Mouse (Mus musculus): ENCODE measurements around the gene Prl3c1. TPM values are rescaled to one million over a fixed set of nuclear protein-coding genes. Genes with fewer than 3 reads are reported as not detected.
"Not testable (repeated sequence)": the region's sequence is repeated elsewhere in the genome, so short reads cannot be mapped to it uniquely, and the experiment has no call there.

Gene Prl3c1
- not detected for polyA plus RNA-seq (2012; fragmentation: generic; extraction: Trizol)

DNA sequence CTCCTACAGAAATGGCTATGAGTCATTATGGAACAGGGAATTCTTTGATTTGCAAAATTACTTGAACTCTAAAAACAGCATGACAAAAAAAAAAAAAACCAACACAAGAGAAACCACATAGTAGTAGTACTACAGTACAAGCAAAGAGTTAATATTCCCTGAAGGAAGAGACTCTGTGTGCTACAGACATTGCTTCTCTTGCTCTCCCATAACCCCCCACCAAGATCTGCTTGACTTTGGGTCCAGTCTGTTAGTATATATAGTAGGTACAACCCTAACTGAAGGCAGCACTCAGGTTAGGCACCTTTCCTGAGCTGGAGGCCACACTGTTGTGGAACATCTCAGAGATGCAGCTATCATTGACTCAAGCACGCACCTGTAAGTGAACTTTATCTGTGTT lies at the start of gene Prl3c1:
TSS of gene Prl3c1 (plus strand) at position 301 of the 400 bp plus-strand sequence.
- Histone ChIP-seq H3K4me3 (no peak within 1 kb of the TSS), H3ac (ENCODE audit: control insufficient read depth, insufficient read length) (no peak within 1 kb of the TSS), H3K4me2 (ENCODE audit: low read depth) (no peak within 1 kb of the TSS), H3K79me2 (ENCODE audit: control insufficient read depth, insufficient read depth) (no peaks in the 10 kb centered on the region), H3K36me3 (ENCODE audit: control insufficient read depth, insufficient read depth) (no peaks in the 10 kb centered on the region), H3K27me3 (ENCODE audit: control insufficient read depth, insufficient read depth, insufficient read length) (no peaks in the 10 kb centered on the region)
- TF ChIP-seq MAX (IDR thresholded peaks at IDR 0.05; ENCODE audit: low read depth), result no peak
- no peak for TF ChIP-seq TCF12 (IDR thresholded peaks at IDR 0.05; ENCODE audit: insufficient read depth, poor library complexity, severe bottlenecking)
- TF ChIP-seq E2F4 (IDR thresholded peaks at IDR 0.05; ENCODE audit: insufficient read depth), result no peak

DNA sequence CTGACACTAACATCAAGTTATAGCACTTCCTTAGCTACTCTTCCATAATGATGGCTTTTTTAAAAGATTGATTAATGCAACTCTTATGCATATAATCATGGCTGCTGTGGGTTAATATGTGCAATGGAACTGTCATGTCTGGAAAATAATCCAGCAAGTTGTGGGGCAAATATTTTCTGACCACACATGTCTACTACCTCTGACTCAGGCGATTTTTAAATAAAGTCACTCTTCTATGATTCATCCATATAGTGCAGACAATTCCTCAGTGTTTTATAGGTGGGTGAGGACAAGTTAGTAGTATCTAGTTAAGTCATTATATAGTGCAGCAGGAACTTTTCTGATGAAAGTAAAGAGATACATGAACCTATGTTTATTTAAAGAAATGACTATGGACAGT lies 48.2 kb upstream of the Prl3c1 start:
- Histone ChIP-seq H3K79me2 (ENCODE audit: control insufficient read depth, insufficient read depth) (no peaks in the 10 kb centered on the region), H3K4me3 (no peak overlapping the region), H3K36me3 (ENCODE audit: control insufficient read depth, insufficient read depth) (no peaks in the 10 kb centered on the region), H3ac (ENCODE audit: control insufficient read depth, insufficient read length) (no peak overlapping the region), H3K27me3 (ENCODE audit: control insufficient read depth, insufficient read depth, insufficient read length) (no peaks in the 10 kb centered on the region), H3K4me2 (ENCODE audit: low read depth) (no peak overlapping the region)
- TF ChIP-seq REST (IDR thresholded peaks at IDR 0.05; ENCODE audit: insufficient read depth, insufficient read length) (no peak), POLR2AphosphoS2 (IDR thresholded peaks at IDR 0.05; ENCODE audit: insufficient read length, low read depth) (no peak), TCF3 (IDR thresholded peaks at IDR 0.05; ENCODE audit: insufficient read length, low read depth) (no peak), TCF12 (IDR thresholded peaks at IDR 0.05; ENCODE audit: insufficient read depth, poor library complexity, severe bottlenecking) (no peak), SRF (IDR thresholded peaks at IDR 0.05; ENCODE audit: control insufficient read depth, insufficient read length, low read depth) (no peak), USF1 (IDR thresholded peaks at IDR 0.05; ENCODE audit: low read depth) (no peak), CEBPB (IDR thresholded peaks at IDR 0.05; ENCODE audit: insufficient read depth, poor library complexity, severe bottlenecking) (no peak)

DNA sequence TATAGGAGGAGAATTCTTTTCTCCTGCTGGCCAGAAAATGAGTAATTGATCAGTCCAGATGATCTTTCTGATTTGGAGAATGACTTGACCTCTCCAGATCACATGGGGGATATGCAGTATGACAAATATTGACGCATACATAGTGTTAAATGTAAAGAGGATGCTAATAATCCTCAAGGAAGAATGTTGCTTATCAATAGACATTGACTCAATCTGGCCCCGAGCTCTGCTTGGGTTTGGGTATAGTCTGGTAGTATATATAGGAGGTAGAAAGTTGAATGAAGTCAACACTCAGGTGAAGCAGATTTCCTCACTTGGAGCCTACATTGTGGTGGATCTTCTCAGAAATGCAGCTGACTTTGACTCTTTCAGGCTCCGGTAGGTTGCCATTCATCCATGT lies 40.0 kb upstream of the Prl3c1 start, which contains the start of gene Prl3d3:
TSS of gene Prl3d3 (plus strand) at position 301 of the 400 bp plus-strand sequence.
- H3K27me3 ChIP-seq (ENCODE audit: control insufficient read depth, insufficient read depth, insufficient read length); H3K36me3 ChIP-seq (ENCODE audit: control insufficient read depth, insufficient read depth); H3K4me3 ChIP-seq; H3ac ChIP-seq (ENCODE audit: control insufficient read depth, insufficient read length); H3K4me2 ChIP-seq (ENCODE audit: low read depth); H3K79me2 ChIP-seq (ENCODE audit: control insufficient read depth, insufficient read depth): not testable (repeated sequence)

DNA sequence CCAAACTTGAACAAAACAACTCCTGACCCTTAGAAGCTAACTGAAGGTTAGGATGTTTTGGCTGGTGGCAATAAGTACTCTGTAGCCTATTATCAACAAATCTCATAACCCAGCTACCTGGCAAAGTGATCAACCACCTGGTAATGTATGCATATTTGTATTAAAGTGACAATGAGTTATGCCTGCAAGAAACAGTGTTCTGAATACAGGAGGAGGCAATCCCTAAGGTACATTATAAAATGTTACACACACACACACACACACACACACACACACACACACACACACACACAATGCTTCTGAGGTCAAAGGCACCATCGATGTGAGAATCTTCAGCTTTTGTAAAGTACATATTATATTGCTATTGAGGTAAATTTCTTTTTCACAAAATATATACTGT lies 45.1 kb downstream of the Prl3c1 start, which contains the start of gene Prl3b1:
TSS of gene Prl3b1 (plus strand) at position 301 of the 400 bp plus-strand sequence.
- Histone ChIP-seq H3ac (ENCODE audit: control insufficient read depth, insufficient read length) (no peak within 1 kb of the TSS), H3K79me2 (ENCODE audit: control insufficient read depth, insufficient read depth) (no peaks in the 10 kb centered on the region), H3K27me3 (ENCODE audit: control insufficient read depth, insufficient read depth, insufficient read length) (no peaks in the 10 kb centered on the region), H3K4me2 (ENCODE audit: low read depth) (no peak within 1 kb of the TSS), H3K4me3 (no peak within 1 kb of the TSS), H3K36me3 (ENCODE audit: control insufficient read depth, insufficient read depth) (no peaks in the 10 kb centered on the region)
- TF ChIP-seq MAX (IDR thresholded peaks at IDR 0.05; ENCODE audit: low read depth) (no peak), TCF3 (IDR thresholded peaks at IDR 0.05; ENCODE audit: insufficient read length, low read depth) (no peak), POLR2A (IDR thresholded peaks at IDR 0.05; ENCODE audit: insufficient read length, low read depth) (no peak), USF1 (IDR thresholded peaks at IDR 0.05; ENCODE audit: low read depth) (no peak), SRF (IDR thresholded peaks at IDR 0.05; ENCODE audit: control insufficient read depth, insufficient read length, low read depth) (no peak), REST (IDR thresholded peaks at IDR 0.05; ENCODE audit: insufficient read depth, insufficient read length) (no peak), MYOD1 (IDR thresholded peaks at IDR 0.05; ENCODE audit: control insufficient read depth in 1 of 3, insufficient read length in 2 of 3, low read depth in 2 of 3) (no peak), POLR2AphosphoS2 (IDR thresholded peaks at IDR 0.05; ENCODE audit: insufficient read length, low read depth) (no peak), E2F4 (IDR thresholded peaks at IDR 0.05; ENCODE audit: insufficient read depth) (no peak), TCF12 (IDR thresholded peaks at IDR 0.05; ENCODE audit: insufficient read depth, poor library complexity, severe bottlenecking) (no peak), CEBPB (IDR thresholded peaks at IDR 0.05; ENCODE audit: insufficient read depth, poor library complexity, severe bottlenecking) (no peak), MYOG (IDR thresholded peaks at IDR 0.05; ENCODE audit: control insufficient read depth in 1 of 3, insufficient read depth in 1 of 3, insufficient read length in 2 of 3, low read depth in 2 of 3) (no peak)

Other genes with a start within 250 kb of the Prl3c1 start
- gene Prl, start 139.1 kb upstream of the Prl3c1 start, polyA plus RNA-seq (2012; fragmentation: generic; extraction: Trizol), result not detected
- not detected for gene Prl3d1, start 102.5 kb upstream of the Prl3c1 start, polyA plus RNA-seq (2012; fragmentation: generic; extraction: Trizol)
- gene Prl3d2, start 75.0 kb upstream of the Prl3c1 start, polyA plus RNA-seq (2012; fragmentation: generic; extraction: Trizol), result not detected
- gene Prl3d3, start 39.9 kb upstream of the Prl3c1 start, polyA plus RNA-seq (2012; fragmentation: generic; extraction: Trizol), result not detected
- gene Prl3b1, start 45.2 kb downstream of the Prl3c1 start, polyA plus RNA-seq (2012; fragmentation: generic; extraction: Trizol), result not detected
- gene Prl3a1, start 62.8 kb downstream of the Prl3c1 start, polyA plus RNA-seq (2012; fragmentation: generic; extraction: Trizol), result not detected
- not detected for gene Prl6a1, start 116.0 kb downstream of the Prl3c1 start, polyA plus RNA-seq (2012; fragmentation: generic; extraction: Trizol)
- gene Prl8a2, start 149.0 kb downstream of the Prl3c1 start, polyA plus RNA-seq (2012; fragmentation: generic; extraction: Trizol), result not detected
- not detected for gene Prl2b1, start 194.2 kb downstream of the Prl3c1 start, polyA plus RNA-seq (2012; fragmentation: generic; extraction: Trizol)
- not detected for gene Prl8a6, start 242.0 kb downstream of the Prl3c1 start, polyA plus RNA-seq (2012; fragmentation: generic; extraction: Trizol)